25 mouse cellular contexts compared by ENCODE assay signal in the genomic region with DNA sequence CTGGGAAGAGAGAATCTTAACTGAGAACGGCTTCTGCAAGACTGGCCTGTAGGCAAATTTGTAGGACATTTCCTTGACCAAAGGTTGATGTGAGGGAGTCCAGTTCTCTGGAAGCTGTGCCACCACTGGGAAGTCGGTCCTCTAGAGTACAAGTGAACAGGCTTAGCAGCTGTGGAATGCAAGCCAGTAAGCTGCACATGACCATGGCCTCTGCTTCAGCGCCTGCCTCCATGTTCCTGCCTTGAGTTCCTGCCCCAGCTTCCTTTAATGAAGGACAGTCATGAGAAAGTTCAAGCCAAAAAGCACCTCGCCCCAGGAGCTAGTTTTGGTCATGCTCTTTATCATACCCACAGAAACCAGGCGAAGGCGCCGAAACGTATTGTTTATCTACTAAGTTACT.
DNase-seq lines count a peak whose midpoint lies in the region; ATAC-seq and TF ChIP-seq lines count a peak whose summit lies in the region.
"Had no signal": no experiment of that assay in that cellular context is flagged by ENCODE, and none has a peak within 500 bp of the region (broad histone marks: within the 10 kb centered on the region; RNA-seq: fewer than 3 reads in every experiment).

No protein-coding gene starts in this region.

- no peak for TF ChIP-seq CTCF in heart, adult 2 months (IDR thresholded peaks at IDR 0.05)
- no peak for TF ChIP-seq CTCF in left cerebral cortex, adult 2 months (IDR thresholded peaks at IDR 0.05)

- H3K27me3 ChIP-seq in heart, embryonic 15.5 days = no peaks in the 10 kb centered on the region
- no peaks in the 10 kb centered on the region for H3K27me3 ChIP-seq in heart, adult 2 months (ENCODE audit: control insufficient read depth, insufficient read depth, low read length)
- H3K27me3 ChIP-seq in intestine, embryonic 16.5 days (replicated peaks; ENCODE audit: control insufficient read depth, insufficient read depth, low read length) = no peaks in the 10 kb centered on the region
- no peaks in the 10 kb centered on the region for H3K27me3 ChIP-seq in intestine, embryonic 15.5 days (replicated peaks)
- H3K27me3 ChIP-seq: embryonic facial prominence, embryonic 13.5 days; forebrain, embryonic 12.5 days; forebrain, embryonic 15.5 days; hindbrain, embryonic 13.5 days had no signal

- H3K4me3 ChIP-seq in heart, embryonic 15.5 days = no peak overlapping the region
- H3K4me3 ChIP-seq in heart, adult 2 months = no peak overlapping the region
- H3K4me3 ChIP-seq in intestine, embryonic 16.5 days (ENCODE audit: low read length) = no peak overlapping the region
- no peak overlapping the region for H3K4me3 ChIP-seq in intestine, embryonic 15.5 days (replicated peaks)
- H3K4me3 ChIP-seq in left cerebral cortex, adult 2 months = no peak overlapping the region
- H3K4me3 ChIP-seq: embryonic facial prominence, embryonic 10.5 days; embryonic facial prominence, embryonic 13.5 days; erythroblast, embryonic 14.5 days; forebrain, embryonic 12.5 days; forebrain, embryonic 15.5 days; hindbrain, embryonic 10.5 days; hindbrain, embryonic 13.5 days had no signal

- peaks cover 5% of the 10 kb centered on the region; the same call in 1 of the 2 replicates for H3K36me3 ChIP-seq in heart, embryonic 15.5 days
- H3K36me3 ChIP-seq in heart, adult 2 months (ENCODE audit: control insufficient read depth, insufficient read depth, low read length) = peaks cover 2% of the 10 kb centered on the region; the same call in 1 of the 2 replicates
- H3K36me3 ChIP-seq in intestine, embryonic 16.5 days (ENCODE audit: control insufficient read depth, insufficient read depth, low read length) = no peaks in the 10 kb centered on the region
- H3K36me3 ChIP-seq in intestine, embryonic 15.5 days = no peaks in the 10 kb centered on the region

- no peaks in the 10 kb centered on the region for H3K9me3 ChIP-seq in heart, embryonic 15.5 days (replicated peaks)
- H3K9me3 ChIP-seq in intestine, embryonic 16.5 days (ENCODE audit: control insufficient read depth, low read length) = no peaks in the 10 kb centered on the region
- H3K9me3 ChIP-seq in intestine, embryonic 15.5 days = no peaks in the 10 kb centered on the region
- H3K9me3 ChIP-seq: embryonic facial prominence, embryonic 10.5 days; embryonic facial prominence, embryonic 13.5 days; forebrain, embryonic 12.5 days; forebrain, embryonic 15.5 days; hindbrain, embryonic 10.5 days; hindbrain, embryonic 13.5 days had no signal

- intact Hi-C loops in heart, adult 2 months (cut with DNase I) = no loop called here
- intact Hi-C loops in left cerebral cortex, adult 2 months (cut with DNase I) = loop anchor here (2.0 to 10.0 kb wide), 2 partner anchors 225 to 321 kb away; no protein-coding TSS in a partner anchor
- intact Hi-C loops in left cerebral cortex, postnatal 25 days (cut with DNase I) = loop anchor here (1.0 to 2.0 kb wide), 2 partner anchors 73 to 321 kb away; no protein-coding TSS in a partner anchor

- 85% methylated on average over 8 of the region's 8 CpGs for WGBS in heart, embryonic 15.5 days
- 86% methylated on average over 8 of the region's 8 CpGs for WGBS in heart, adult 2 months
- 84% methylated on average over 8 of the region's 8 CpGs for WGBS in intestine, embryonic 16.5 days
- WGBS in intestine, embryonic 15.5 days = 85% methylated on average over 8 of the region's 8 CpGs

- no peak for TF ChIP-seq EP300 in heart, adult 2 months (IDR thresholded peaks at IDR 0.05; ENCODE audit: insufficient read depth, low read depth, low read length)

- H3K27ac ChIP-seq in heart, embryonic 15.5 days = peak overlapping the region; percentile 68
- H3K27ac ChIP-seq in heart, adult 2 months = no peak overlapping the region
- H3K27ac ChIP-seq in intestine, embryonic 16.5 days (ENCODE audit: low read length) = peak overlapping the region; percentile 60; the same call in 1 of the 2 replicates
- H3K27ac ChIP-seq in intestine, embryonic 15.5 days = no peak overlapping the region
- H3K27ac ChIP-seq in left cerebral cortex, adult 2 months = peak overlapping the region; percentile 19; the same call in 1 of the 2 replicates
- H3K27ac ChIP-seq: embryonic facial prominence, embryonic 10.5 days; embryonic facial prominence, embryonic 13.5 days; forebrain, embryonic 15.5 days; hindbrain, embryonic 10.5 days; hindbrain, embryonic 13.5 days had no signal

- H3K79me2 ChIP-seq in heart, adult 2 months (replicated peaks; ENCODE audit: control insufficient read depth, insufficient read depth, low read length) = no peaks in the 10 kb centered on the region

- H3K4me2 ChIP-seq in heart, embryonic 15.5 days = no peak overlapping the region
- H3K4me2 ChIP-seq in intestine, embryonic 16.5 days (ENCODE audit: low read depth, low read length) = no peak overlapping the region
- H3K4me2 ChIP-seq in intestine, embryonic 15.5 days (replicated peaks) = no peak overlapping the region
- H3K4me2 ChIP-seq: embryonic facial prominence, embryonic 13.5 days; forebrain, embryonic 12.5 days; forebrain, embryonic 15.5 days; hindbrain, embryonic 13.5 days had no signal

- no peak for ATAC-seq in heart, embryonic 15.5 days (replicated peaks; ENCODE audit: insufficient number of reproducible peaks, insufficient read depth, low FRiP score, low read depth)
- no peak for ATAC-seq in intestine, embryonic 16.5 days
- no peak for ATAC-seq in intestine, embryonic 15.5 days
- ATAC-seq: activated CD4-positive, CD25-positive, alpha-beta regulatory T cell, adult 4 months; hindbrain, embryonic 16.5 days; intestine, postnatal 0 days had no signal

- TF ChIP-seq POLR2A in heart, adult 2 months (IDR thresholded peaks at IDR 0.05; ENCODE audit: insufficient read depth, low read depth, low read length) = no peak

- peaks cover 21% of the 10 kb centered on the region for H3K4me1 ChIP-seq in heart, embryonic 15.5 days (replicated peaks)
- peaks cover 5% of the 10 kb centered on the region for H3K4me1 ChIP-seq in heart, adult 2 months (ENCODE audit: control insufficient read depth, insufficient read depth, low read length)
- peaks cover 4% of the 10 kb centered on the region for H3K4me1 ChIP-seq in intestine, embryonic 16.5 days (ENCODE audit: control insufficient read depth, insufficient read depth, low read length)
- no peaks in the 10 kb centered on the region for H3K4me1 ChIP-seq in intestine, embryonic 15.5 days (replicated peaks)
- H3K4me1 ChIP-seq: embryonic facial prominence, embryonic 10.5 days; embryonic facial prominence, embryonic 13.5 days; hindbrain, embryonic 10.5 days had no signal

- H3K9ac ChIP-seq in heart, embryonic 15.5 days = no peak overlapping the region
- H3K9ac ChIP-seq in heart, adult 2 months (ENCODE audit: low read depth, low read length) = no peak overlapping the region
- no peak overlapping the region for H3K9ac ChIP-seq in intestine, embryonic 16.5 days (ENCODE audit: low read depth, low read length)
- no peak overlapping the region for H3K9ac ChIP-seq in intestine, embryonic 15.5 days
- H3K9ac ChIP-seq: embryonic facial prominence, embryonic 13.5 days; forebrain, embryonic 12.5 days; forebrain, embryonic 15.5 days; hindbrain, embryonic 13.5 days had no signal

- DNase-seq in heart, adult 11 months = peak; percentile 69
- no peak for DNase-seq in heart, postnatal 4 days
- no peak for DNase-seq in heart, adult 2 months
- no peak for DNase-seq in left cerebral cortex, adult 2 months (ENCODE audit: extremely low spot score in 1 of 2, low spot score in 2 of 2)
- no peak for DNase-seq in left cerebral cortex, postnatal 25 days (ENCODE audit: low spot score in 2 of 2)
- DNase-seq: adrenal gland, postnatal 25 days; cerebellum, adult 11-12 months; cerebellum, adult 8-10 months; cerebellum, postnatal 10 days; cerebellum, postnatal 36 days; embryo, embryonic 11 days; gastrocnemius, postnatal 25 days had no signal

Comparison
In these comparisons a context has a peak if more than half of its experiments do, and no peak if none do; other contexts are left out.
1. H3K27ac ChIP-seq: peak in heart, embryonic 15.5 days (single experiment), intestine, embryonic 16.5 days (single experiment) and left cerebral cortex, adult 2 months (single experiment); none in heart, adult 2 months (single experiment) and intestine, embryonic 15.5 days (single experiment).